Mouse (Mus musculus): ENCODE measurements around the gene Mtor.

DNA sequence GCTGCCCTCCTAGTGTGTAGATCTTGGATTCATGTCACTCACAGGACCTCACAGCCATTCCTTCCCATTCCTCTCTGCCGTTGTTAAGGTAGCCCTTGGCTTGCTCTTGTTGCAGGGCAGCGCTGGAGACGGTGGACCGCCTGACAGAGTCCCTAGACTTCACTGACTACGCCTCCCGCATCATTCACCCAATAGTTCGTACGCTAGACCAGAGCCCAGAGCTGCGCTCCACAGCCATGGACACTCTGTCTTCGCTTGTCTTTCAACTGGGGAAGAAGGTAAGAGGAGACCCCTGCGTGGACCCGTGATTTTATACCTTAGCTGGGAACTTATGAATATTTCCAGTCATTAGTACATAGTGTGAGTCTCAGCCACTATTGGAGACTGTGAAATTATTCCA is 36.1 kb downstream of the Mtor start:
- no peak for TF ChIP-seq CTCF (conservative IDR thresholded peaks at IDR 0.05 in 1 of 2, IDR thresholded peaks at IDR 0.05 in 1 of 2; ENCODE audit: low read depth in 2 of 2, low read length in 2 of 2)
- no peak for TF ChIP-seq POLR2A (IDR thresholded peaks at IDR 0.05; ENCODE audit: low read depth, low read length)

Data from CH12.LX (cell line).